Mouse (Mus musculus): ENCODE results near the gene Hist1h4j. TPM values are rescaled to one million over a fixed set of nuclear protein-coding genes. Genes with fewer than 3 reads are reported as not detected.
"Not testable (repeated sequence)": the region's sequence is repeated elsewhere in the genome, so short reads cannot be mapped to it uniquely, and the experiment has no call there.

The Hist1h4j gene
- polyA plus RNA-seq, 1 experiment from 2014 or later: 1.4 TPM

DNA sequence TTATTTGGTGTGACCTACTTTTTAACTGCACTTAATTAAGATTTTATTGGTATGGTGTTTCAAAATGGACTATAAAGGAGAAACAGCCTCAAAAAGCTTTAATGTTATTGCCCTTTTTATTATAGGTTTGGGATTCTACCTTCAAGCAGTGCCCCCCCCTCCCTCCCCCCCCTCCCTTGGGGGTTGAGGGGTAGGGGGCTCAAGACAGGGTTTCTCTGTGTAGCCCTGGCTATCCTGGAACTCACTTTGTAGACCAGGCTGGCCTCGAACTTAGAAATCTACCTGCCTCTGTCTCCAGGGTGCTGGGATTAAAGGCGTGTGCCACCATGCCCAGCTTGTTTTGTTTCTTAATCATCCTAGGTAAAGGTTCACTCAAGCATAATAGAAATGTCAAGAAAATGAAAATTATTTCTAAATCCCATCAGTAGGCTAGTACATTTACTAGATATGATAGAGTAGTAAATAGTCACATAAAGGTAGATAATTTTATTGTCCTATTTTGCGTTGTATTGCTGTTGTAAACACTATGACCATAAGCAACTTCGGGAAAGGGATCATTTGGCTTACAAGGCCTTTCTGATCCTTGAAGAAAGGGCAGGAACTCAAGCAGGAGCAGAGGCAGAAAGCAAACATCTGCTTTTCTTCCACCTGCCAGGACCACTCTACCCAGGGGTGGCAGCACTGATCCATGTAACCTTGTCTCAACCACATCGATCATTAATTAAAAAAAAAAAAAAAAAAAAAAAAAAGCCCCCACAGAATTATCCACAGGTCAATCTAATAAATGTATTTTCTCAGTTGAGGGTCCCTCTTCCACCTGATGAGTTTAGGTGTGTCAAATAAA, 11.6 kb upstream of the Hist1h4j start:
- ATAC-seq (ENCODE audit: low read depth): no peak
- H3K27me3 ChIP-seq (ENCODE audit: control insufficient read depth, insufficient read depth, low read depth, low read length): no peaks in the 10 kb centered on the region
- WGBS: 36% methylated on average over 5 of the region's 5 CpGs
- peaks cover 22% of the 10 kb centered on the region for H3K4me1 ChIP-seq (replicated peaks; ENCODE audit: control insufficient read depth, insufficient read depth, low read length)
- H3K4me2 ChIP-seq (ENCODE audit: low read depth, low read length): peak overlapping the region; percentile 57
- no peaks in the 10 kb centered on the region for H3K36me3 ChIP-seq (ENCODE audit: control insufficient read depth, insufficient read depth, low read length)
- H3K9ac ChIP-seq (ENCODE audit: low read length): 0 out of 2 replicates have a peak overlapping the region, but pooled peaks have one; percentile 28
- peak overlapping the region; percentile 93 for H3K27ac ChIP-seq (ENCODE audit: low read length)
- H3K9me3 ChIP-seq (ENCODE audit: control insufficient read depth, low read length): no peaks in the 10 kb centered on the region
- H3K4me3 ChIP-seq (ENCODE audit: low read length): peak overlapping the region; percentile 36; the same call in 1 of the 2 replicates

GRCm38 (mm10) chr13:21727948-21728572, 6.8 kb upstream of the Hist1h4j start:
- 44% methylated on average over 11 of the region's 11 CpGs for WGBS
- Histone ChIP-seq H3K27me3 (ENCODE audit: control insufficient read depth, insufficient read depth, low read depth, low read length) (no peaks in the 10 kb centered on the region), H3K36me3 (ENCODE audit: control insufficient read depth, insufficient read depth, low read length) (no peaks in the 10 kb centered on the region), H3K27ac (ENCODE audit: low read length) (no peak overlapping the region), H3K4me1 (replicated peaks; ENCODE audit: control insufficient read depth, insufficient read depth, low read length) (peaks cover under 1% of the 10 kb centered on the region; the same call in 1 of the 2 replicates), H3K4me2 (ENCODE audit: low read depth, low read length) (no peak overlapping the region), H3K4me3 (ENCODE audit: low read length) (no peak overlapping the region), H3K9me3 (ENCODE audit: control insufficient read depth, low read length) (no peaks in the 10 kb centered on the region), H3K9ac (ENCODE audit: low read length) (no peak overlapping the region)
- ATAC-seq (ENCODE audit: low read depth): no peak

DNA sequence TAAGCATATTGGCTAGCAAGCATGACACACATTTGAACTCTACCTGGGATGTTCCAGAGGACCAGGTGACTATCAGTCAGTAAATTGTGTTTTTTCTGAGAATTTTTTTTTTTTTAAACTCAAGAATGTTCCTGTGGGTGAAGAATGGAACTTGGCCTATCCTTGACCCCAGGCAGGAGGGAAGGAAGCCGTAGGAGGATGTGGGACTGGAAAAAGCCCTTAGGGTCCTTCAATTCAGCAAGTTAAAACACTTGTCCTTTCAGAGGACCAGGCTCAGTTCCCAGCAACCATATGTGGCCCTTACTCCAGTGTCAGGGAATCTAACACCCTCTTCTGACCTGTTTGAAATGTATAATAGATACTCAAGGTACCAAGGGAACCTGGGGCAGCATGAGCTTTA, 5.3 kb upstream of the Hist1h4j start:
- Histone ChIP-seq H3K36me3 (ENCODE audit: control insufficient read depth, insufficient read depth, low read length) (no peaks in the 10 kb centered on the region), H3K27me3 (ENCODE audit: control insufficient read depth, insufficient read depth, low read depth, low read length) (no peaks in the 10 kb centered on the region), H3K4me1 (replicated peaks; ENCODE audit: control insufficient read depth, insufficient read depth, low read length) (peaks cover 3% of the 10 kb centered on the region; the same call in 1 of the 2 replicates), H3K9ac (ENCODE audit: low read length) (no peak overlapping the region), H3K9me3 (ENCODE audit: control insufficient read depth, low read length) (no peaks in the 10 kb centered on the region), H3K4me2 (ENCODE audit: low read depth, low read length) (no peak overlapping the region), H3K27ac (ENCODE audit: low read length) (no peak overlapping the region), H3K4me3 (ENCODE audit: low read length) (no peak overlapping the region)
- WGBS: 38% methylated on average over 1 of the region's 1 CpGs
- ATAC-seq (ENCODE audit: low read depth): no peak

- no peaks in the 10 kb centered on the region for H3K9me3 ChIP-seq (ENCODE audit: control insufficient read depth, low read length)
- peaks cover 3% of the 10 kb centered on the region; the same call in 1 of the 2 replicates for H3K4me1 ChIP-seq (replicated peaks; ENCODE audit: control insufficient read depth, insufficient read depth, low read length)
- no peaks in the 10 kb centered on the region for H3K36me3 ChIP-seq (ENCODE audit: control insufficient read depth, insufficient read depth, low read length)
- no peaks in the 10 kb centered on the region for H3K27me3 ChIP-seq (ENCODE audit: control insufficient read depth, insufficient read depth, low read depth, low read length)
- no peak overlapping the region for H3K4me3 ChIP-seq (ENCODE audit: low read length)
- 70% methylated on average over 5 of the region's 5 CpGs for WGBS
- H3K9ac ChIP-seq (ENCODE audit: low read length): no peak overlapping the region
- peak overlapping the region; percentile 93 for H3K27ac ChIP-seq (ENCODE audit: low read length)
- no peak overlapping the region for H3K4me2 ChIP-seq (ENCODE audit: low read depth, low read length)
- no peak for ATAC-seq (ENCODE audit: low read depth)
These were observed 1.4 kb upstream of the Hist1h4j start for GRCm38 (mm10) chr13:21733466-21733865.

DNA sequence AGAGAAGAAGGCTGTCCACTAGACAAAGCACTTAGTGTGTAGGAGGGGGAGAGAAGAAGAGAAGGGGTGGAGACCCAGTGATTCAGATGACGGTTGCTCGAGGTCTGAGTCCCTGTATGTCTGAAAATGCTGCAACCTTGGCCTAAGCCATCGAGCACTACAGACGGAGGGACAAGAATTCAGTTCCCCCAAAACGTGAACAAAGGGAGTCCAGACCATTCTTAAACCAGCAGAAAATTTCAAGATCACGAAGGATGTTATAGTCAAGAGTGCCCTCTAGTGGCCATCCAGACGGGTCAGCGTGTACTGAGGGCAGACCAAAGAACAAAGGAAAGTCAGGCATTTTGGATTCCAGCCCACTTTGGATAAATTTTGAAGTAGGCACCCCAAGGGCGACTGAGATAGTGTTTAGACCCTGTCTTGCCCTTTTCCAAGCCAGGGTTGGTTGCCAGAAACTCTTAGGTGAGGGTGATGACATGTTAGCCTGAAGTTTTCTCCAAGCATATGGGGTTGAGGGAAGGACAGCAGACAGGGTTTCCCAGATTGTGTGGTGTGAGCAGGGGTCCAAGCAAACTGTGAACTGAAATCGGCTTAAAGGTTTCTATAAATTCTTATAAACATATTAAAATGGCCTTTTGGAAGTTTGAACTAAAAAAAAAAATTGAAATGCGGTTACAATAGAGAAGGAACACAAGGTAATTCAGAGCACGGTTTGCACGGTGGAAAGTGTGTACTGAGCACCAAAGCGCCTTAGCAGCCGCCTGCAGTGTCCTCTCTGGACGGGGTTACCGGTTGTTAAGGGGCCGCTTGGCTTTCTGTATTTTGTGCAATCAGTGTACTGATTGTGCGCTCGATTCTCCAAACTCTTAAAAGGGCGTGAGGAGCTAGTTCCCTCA, 606 bp upstream of the Hist1h4j start:
- H3K9me3 ChIP-seq (ENCODE audit: control insufficient read depth, low read length): no peaks in the 10 kb centered on the region
- whole genome bisulfite sequencing: under 1% methylated on average over 21 of the region's 21 CpGs
- ATAC-seq (ENCODE audit: low read depth): peak; percentile 84
- H3K27ac ChIP-seq (ENCODE audit: low read length): peak overlapping the region; percentile 93
- no peaks in the 10 kb centered on the region for H3K36me3 ChIP-seq (ENCODE audit: control insufficient read depth, insufficient read depth, low read length)
- H3K27me3 ChIP-seq (ENCODE audit: control insufficient read depth, insufficient read depth, low read depth, low read length): no peaks in the 10 kb centered on the region
- H3K4me2 ChIP-seq (ENCODE audit: low read depth, low read length): peak overlapping the region; percentile 70
- H3K4me3 ChIP-seq (ENCODE audit: low read length): peak overlapping the region; percentile 50
- peaks cover 3% of the 10 kb centered on the region; the same call in 1 of the 2 replicates for H3K4me1 ChIP-seq (replicated peaks; ENCODE audit: control insufficient read depth, insufficient read depth, low read length)
- peak overlapping the region; percentile 68 for H3K9ac ChIP-seq (ENCODE audit: low read length)

DNA sequence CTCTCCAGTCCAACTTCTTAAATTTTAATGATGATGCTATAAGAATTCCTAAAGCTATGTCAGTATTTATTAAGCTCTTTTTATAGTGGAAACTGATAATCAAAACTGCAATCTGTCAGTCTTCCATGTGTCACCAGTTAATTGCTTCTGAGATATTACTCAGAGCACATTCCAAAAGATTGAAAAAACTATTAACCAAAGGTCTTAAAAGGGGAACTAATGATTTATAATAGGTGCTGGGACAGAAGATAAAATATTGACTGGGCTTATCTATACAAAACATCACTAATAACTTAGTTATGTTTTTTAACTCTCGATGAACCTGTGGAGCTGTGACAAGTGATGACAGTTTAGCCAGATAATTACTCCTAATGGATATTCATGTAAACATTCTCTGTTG, 10.1 kb downstream of the Hist1h4j start:
- Histone ChIP-seq H3K4me2 (ENCODE audit: low read depth, low read length) (no peak overlapping the region), H3K27me3 (ENCODE audit: control insufficient read depth, insufficient read depth, low read depth, low read length) (no peaks in the 10 kb centered on the region), H3K4me1 (replicated peaks; ENCODE audit: control insufficient read depth, insufficient read depth, low read length) (peaks cover 6% of the 10 kb centered on the region), H3K9ac (ENCODE audit: low read length) (no peak overlapping the region), H3K27ac (ENCODE audit: low read length) (no peak overlapping the region), H3K4me3 (ENCODE audit: low read length) (no peak overlapping the region), H3K9me3 (ENCODE audit: control insufficient read depth, low read length) (no peaks in the 10 kb centered on the region), H3K36me3 (ENCODE audit: control insufficient read depth, insufficient read depth, low read length) (no peaks in the 10 kb centered on the region)
- 39% methylated on average over 1 of the region's 1 CpGs for WGBS
- no peak for ATAC-seq (ENCODE audit: low read depth)

GRCm38 (mm10) chr13:21749387-21750158, 14.7 kb downstream of the Hist1h4j start:
- ATAC-seq (ENCODE audit: low read depth): no peak
- peak overlapping the region; percentile 71 for H3K27ac ChIP-seq (ENCODE audit: low read length)

GRCm38 (mm10) chr13:21750159-21751017, 15.5 kb downstream of the Hist1h4j start, which contains the start of gene Hist1h4k:
Gene Hist1h4k (minus strand): TSS chr13:21750505.
- H3K27ac ChIP-seq (ENCODE audit: low read length): peak within 1 kb of the TSS; percentile 97
- H3K9me3 ChIP-seq (ENCODE audit: control insufficient read depth, low read length); H3K36me3 ChIP-seq (ENCODE audit: control insufficient read depth, insufficient read depth, low read length); H3K27me3 ChIP-seq (ENCODE audit: control insufficient read depth, insufficient read depth, low read depth, low read length): not testable (repeated sequence)
- peak; percentile 83 for ATAC-seq (ENCODE audit: low read depth)
- under 1% methylated on average over 41 of the region's 56 CpGs for WGBS
- peak within 1 kb of the TSS; percentile 61 for H3K4me2 ChIP-seq (ENCODE audit: low read depth, low read length)
- H3K4me3 ChIP-seq (ENCODE audit: low read length): peak within 1 kb of the TSS; percentile 61
- peak within 1 kb of the TSS; percentile 74 for H3K9ac ChIP-seq (ENCODE audit: low read length)
- peaks cover 12% of the 10 kb centered on the region for H3K4me1 ChIP-seq (replicated peaks; ENCODE audit: control insufficient read depth, insufficient read depth, low read length)

More at GRCm38 (mm10) chr13:21749387-21750158, 14.7 kb downstream of the Hist1h4j start:
- Histone ChIP-seq H3K36me3 (ENCODE audit: control insufficient read depth, insufficient read depth, low read length) (no peaks in the 10 kb centered on the region), H3K4me2 (ENCODE audit: low read depth, low read length) (peak overlapping the region; percentile 61), H3K4me3 (ENCODE audit: low read length) (peak overlapping the region; percentile 61), H3K9me3 (ENCODE audit: control insufficient read depth, low read length) (no peaks in the 10 kb centered on the region), H3K9ac (ENCODE audit: low read length) (peak overlapping the region; percentile 74), H3K27me3 (ENCODE audit: control insufficient read depth, insufficient read depth, low read depth, low read length) (no peaks in the 10 kb centered on the region), H3K4me1 (replicated peaks; ENCODE audit: control insufficient read depth, insufficient read depth, low read length) (peaks cover 10% of the 10 kb centered on the region)
- 2% methylated on average over 5 of the region's 5 CpGs for WGBS
